Mouse (Mus musculus) heart, embryonic 10.5 days (tissue): ENCODE measurements around the gene Arfrp1. TPM values are rescaled to one million over a fixed set of nuclear protein-coding genes. Genes with fewer than 3 reads are reported as not detected.

ENCODE experiments used
- DNase-seq: peaks from one replicate; pipeline ENCODE4 v3.0.0-alpha.2; 2017; ENCODE audit warnings: low spot score
- H3K27ac ChIP-seq: fragments of 300-500 bp; sonication (generic); 2 replicates; pipeline ENCODE4 v1.5.1; 2016; ENCODE audit warnings: mild to moderate bottlenecking
- H3K27me3 ChIP-seq: fragments of 300-500 bp; sonication (generic); 2 replicates; pipeline ENCODE4 v1.6.1; 2016; ENCODE audit warnings: mild to moderate bottlenecking; ENCODE audit not compliant: poor library complexity, insufficient read depth, severe bottlenecking
- H3K36me3 ChIP-seq: fragments of 300-500 bp; sonication (generic); 2 replicates; pipeline ENCODE4 v1.6.1; 2016; ENCODE audit warnings: mild to moderate bottlenecking, moderate library complexity
- H3K4me1 ChIP-seq: fragments of 300-500 bp; sonication (generic); 2 replicates; pipeline ENCODE4 v1.6.1; 2016; ENCODE audit warnings: mild to moderate bottlenecking
- H3K4me3 ChIP-seq: fragments of 300-500 bp; sonication (generic); 2 replicates; pipeline ENCODE4 v1.5.1; 2016; ENCODE audit warnings: mild to moderate bottlenecking, moderate library complexity
- H3K9me3 ChIP-seq: fragments of 300-500 bp; sonication (generic); 2 replicates; pipeline ENCODE4 v1.6.1; 2016; ENCODE audit warnings: mild to moderate bottlenecking, moderate library complexity
- WGBS: fragments of 180-500 bp; shearing (Covaris S2); methylation state at CpG from one replicate; pipeline ENCODE4 v1.1.7; 2016; 5-methylcytosine and 5-hydroxymethylcytosine counted together
- polyA plus RNA-seq: library from polyadenylated mRNA; unstranded; fragments of >200 nt; fragmentation: Nextera tagmentation; extraction: Ambion mirVana; gene quantifications from 2 replicates; pipeline ENCODE4 v1.2.1, GENCODE M21; 2016

Arfrp1 gene
- polyA plus RNA-seq, 1 experiment from 2014 or later = 65.6 TPM

DNA sequence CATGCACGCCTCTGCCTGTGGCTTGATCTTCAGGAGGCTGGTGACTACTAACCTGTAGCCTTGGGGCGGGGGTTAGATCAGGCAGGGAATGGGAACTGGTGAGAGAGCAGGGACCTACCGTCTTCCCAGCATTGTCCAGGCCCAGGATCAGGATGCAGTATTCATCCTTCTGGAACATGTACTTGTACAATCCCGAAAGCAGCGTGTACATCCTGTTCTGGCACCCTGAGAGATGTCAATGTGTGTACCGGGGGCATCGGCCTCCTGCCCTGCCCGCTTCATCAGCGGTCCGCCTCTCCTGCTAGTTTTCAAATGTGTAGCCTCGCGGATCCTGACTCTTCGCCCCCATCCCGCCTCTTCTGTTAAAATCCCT is 731 bp downstream of the Arfrp1 start:
- 8% methylated on average over 14 of the region's 14 CpGs for WGBS
- H3K36me3 ChIP-seq = peaks cover 43% of the 10 kb centered on the region
- peak overlapping the region; percentile 78 for H3K4me3 ChIP-seq
- H3K4me1 ChIP-seq = peaks cover 29% of the 10 kb centered on the region
- DNase-seq = no peak
- H3K9me3 ChIP-seq = no peaks in the 10 kb centered on the region
- H3K27ac ChIP-seq = peak overlapping the region; percentile 96
- no peaks in the 10 kb centered on the region for H3K27me3 ChIP-seq

GRCm38 (mm10) chr2:181363946-181364345 is 1.3 kb downstream of the Arfrp1 start:
- no peaks in the 10 kb centered on the region for H3K27me3 ChIP-seq
- H3K9me3 ChIP-seq = no peaks in the 10 kb centered on the region
- peaks cover 29% of the 10 kb centered on the region for H3K4me1 ChIP-seq
- WGBS = 89% methylated on average over 3 of the region's 3 CpGs
- no peak for DNase-seq
- peaks cover 44% of the 10 kb centered on the region for H3K36me3 ChIP-seq
- peak overlapping the region; percentile 78 for H3K4me3 ChIP-seq
- 0 out of 2 replicates have a peak overlapping the region, but pooled peaks have one; percentile 96 for H3K27ac ChIP-seq

GRCm38 (mm10) chr2:181356780-181357179 is 8.4 kb downstream of the Arfrp1 start:
- H3K4me3 ChIP-seq = no peak overlapping the region
- no peak overlapping the region for H3K27ac ChIP-seq
- no peaks in the 10 kb centered on the region for H3K9me3 ChIP-seq
- H3K4me1 ChIP-seq = no peaks in the 10 kb centered on the region
- 83% methylated on average over 3 of the region's 3 CpGs for WGBS
- H3K27me3 ChIP-seq = no peaks in the 10 kb centered on the region
- DNase-seq = no peak
- H3K36me3 ChIP-seq = peaks cover 100% of the 10 kb centered on the region

DNA sequence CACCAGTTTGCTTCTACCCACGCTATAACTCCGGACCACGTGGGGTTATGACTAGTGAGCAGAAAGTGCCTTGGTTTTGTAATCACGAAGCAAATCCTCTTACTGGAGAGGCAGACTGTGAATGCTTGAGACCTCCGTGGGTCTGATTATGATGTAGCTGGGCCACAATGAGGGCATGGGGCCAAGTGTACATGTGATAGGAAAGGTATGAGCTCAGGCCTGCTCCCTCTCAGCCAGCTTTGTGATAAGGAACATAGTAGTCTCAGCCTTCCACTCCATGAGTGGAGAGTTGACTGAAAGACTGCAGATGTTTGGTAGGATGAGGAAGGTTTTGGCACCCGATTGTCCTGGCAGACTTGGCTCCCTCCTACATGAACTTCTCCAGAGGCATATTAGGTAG is 22.4 kb downstream of the Arfrp1 start:
- WGBS = 82% methylated on average over 6 of the region's 6 CpGs

DNA sequence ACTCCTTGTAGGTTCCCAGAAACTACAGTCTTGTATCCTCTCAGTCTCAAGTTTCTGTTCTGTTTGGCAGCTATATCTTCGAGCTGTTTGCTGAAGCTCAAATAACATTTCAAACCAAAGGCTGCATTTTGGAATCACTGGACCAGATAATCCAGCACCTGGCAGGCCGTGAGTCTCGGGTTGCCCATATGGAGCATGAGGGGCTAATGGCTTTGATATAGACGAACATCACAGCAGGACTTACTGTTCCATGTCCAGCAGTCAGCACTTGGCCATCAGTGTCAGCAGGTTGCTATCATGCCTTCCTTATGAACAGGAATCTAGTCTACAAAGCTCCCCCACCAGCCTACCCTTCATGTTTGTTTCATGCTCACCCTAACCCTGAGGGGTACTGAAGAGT is 24.8 kb downstream of the Arfrp1 start:
- Histone ChIP-seq H3K4me1 (no peaks in the 10 kb centered on the region), H3K27me3 (no peaks in the 10 kb centered on the region), H3K9me3 (no peaks in the 10 kb centered on the region), H3K4me3 (no peak overlapping the region), H3K27ac (no peak overlapping the region), H3K36me3 (peaks cover 90% of the 10 kb centered on the region)
- 88% methylated on average over 4 of the region's 4 CpGs for WGBS
- DNase-seq = no peak

More for the DNA sequence above, 22.4 kb downstream of the Arfrp1 start:
- H3K4me3 ChIP-seq = no peak overlapping the region
- H3K27ac ChIP-seq = no peak overlapping the region
- no peaks in the 10 kb centered on the region for H3K4me1 ChIP-seq
- no peaks in the 10 kb centered on the region for H3K9me3 ChIP-seq
- H3K36me3 ChIP-seq = peaks cover 90% of the 10 kb centered on the region
- H3K27me3 ChIP-seq = no peaks in the 10 kb centered on the region
- no peak for DNase-seq

DNA sequence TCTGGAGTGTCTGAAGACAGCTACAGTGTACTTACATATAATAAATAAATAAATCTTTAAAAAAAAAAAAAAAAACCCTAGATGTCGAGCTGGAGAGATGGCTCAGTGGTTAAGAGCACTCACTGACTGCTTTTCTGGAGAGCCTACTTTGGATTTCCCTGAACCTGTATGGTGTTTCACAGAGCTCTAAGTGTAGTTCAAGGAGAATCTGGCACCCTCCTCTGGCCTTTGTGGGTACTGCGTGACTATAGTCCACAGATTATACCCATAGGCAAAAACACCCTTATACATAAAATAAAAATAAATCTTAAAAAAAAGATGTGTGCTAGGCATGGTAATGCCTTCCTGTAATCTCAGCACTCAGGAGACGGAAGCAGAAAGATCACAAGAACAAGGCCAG is 31.2 kb downstream of the Arfrp1 start:
- WGBS = 71% methylated on average over 3 of the region's 3 CpGs
- H3K9me3 ChIP-seq = no peaks in the 10 kb centered on the region
- no peak overlapping the region for H3K4me3 ChIP-seq
- no peak overlapping the region for H3K27ac ChIP-seq
- H3K27me3 ChIP-seq = no peaks in the 10 kb centered on the region
- peaks cover 82% of the 10 kb centered on the region for H3K36me3 ChIP-seq
- no peaks in the 10 kb centered on the region for H3K4me1 ChIP-seq
- no peak for DNase-seq

DNA sequence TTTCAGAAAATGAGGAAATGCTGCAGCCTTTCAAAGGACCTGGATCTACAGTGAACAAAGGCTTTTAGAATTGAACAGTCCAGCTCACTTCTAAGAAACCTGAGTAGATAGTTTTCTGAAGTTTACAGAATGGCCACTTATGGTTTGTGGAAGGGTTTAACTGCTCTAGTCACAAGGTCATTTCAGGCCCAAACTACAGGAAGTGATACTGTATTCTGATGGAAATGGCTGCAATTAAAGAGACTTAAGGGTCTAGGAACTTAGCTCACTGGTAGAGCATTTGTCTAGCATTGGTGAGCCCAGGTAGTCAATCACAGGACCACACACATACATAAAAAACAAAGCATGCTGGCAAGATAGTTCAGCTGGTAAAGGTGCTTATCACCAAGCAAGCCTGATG is 32.7 kb downstream of the Arfrp1 start:
- H3K27ac ChIP-seq = no peak overlapping the region
- H3K36me3 ChIP-seq = peaks cover 84% of the 10 kb centered on the region
- no peaks in the 10 kb centered on the region for H3K4me1 ChIP-seq
- no peaks in the 10 kb centered on the region for H3K9me3 ChIP-seq
- H3K4me3 ChIP-seq = no peak overlapping the region
- DNase-seq = no peak
- H3K27me3 ChIP-seq = no peaks in the 10 kb centered on the region

DNA sequence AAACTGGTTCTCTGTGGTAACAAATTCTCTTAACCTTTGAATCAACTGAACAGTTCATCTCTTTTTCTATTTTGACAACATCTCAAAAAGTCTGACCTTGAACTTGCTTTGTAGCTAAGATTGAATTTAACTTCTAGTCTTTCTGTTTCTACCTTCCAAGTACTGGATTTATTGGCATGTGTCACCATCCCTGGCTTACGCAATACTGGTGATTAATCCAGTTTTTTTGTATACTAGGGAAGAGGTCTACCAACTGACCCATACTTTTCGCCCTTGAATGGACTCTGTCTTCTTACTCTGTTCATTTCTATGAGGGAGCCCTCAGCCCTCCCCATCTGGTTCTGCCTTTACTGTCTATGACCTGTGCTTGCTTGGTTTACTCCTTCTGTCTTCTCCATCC is 39.1 kb downstream of the Arfrp1 start:
- no peak for DNase-seq
- Histone ChIP-seq H3K4me3 (no peak overlapping the region), H3K27me3 (no peaks in the 10 kb centered on the region), H3K27ac (no peak overlapping the region), H3K9me3 (no peaks in the 10 kb centered on the region), H3K4me1 (no peaks in the 10 kb centered on the region), H3K36me3 (peaks cover 89% of the 10 kb centered on the region)
- WGBS = 89% methylated on average over 2 of the region's 2 CpGs

DNA sequence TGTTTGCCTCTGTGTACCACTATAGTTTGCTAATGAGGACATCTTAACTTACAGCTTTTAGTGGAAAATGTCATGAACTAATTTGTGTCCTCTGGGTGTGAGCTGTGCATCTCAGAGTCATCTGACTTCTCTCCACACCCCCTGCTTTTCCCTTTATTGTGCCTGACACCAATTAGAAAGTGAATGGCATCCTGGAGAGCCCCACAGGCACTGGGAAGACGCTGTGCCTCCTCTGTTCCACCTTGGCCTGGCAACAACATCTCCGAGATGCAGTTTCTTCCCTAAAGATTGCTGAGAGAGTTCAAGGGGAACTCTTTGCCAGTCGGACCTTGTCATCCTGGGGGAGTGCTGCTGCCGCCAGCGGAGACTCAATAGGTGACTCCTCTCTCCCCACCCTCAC is 43.1 kb downstream of the Arfrp1 start:
- H3K9me3 ChIP-seq = no peaks in the 10 kb centered on the region
- H3K36me3 ChIP-seq = peaks cover 52% of the 10 kb centered on the region
- DNase-seq = no peak
- H3K27ac ChIP-seq = no peak overlapping the region
- H3K27me3 ChIP-seq = no peaks in the 10 kb centered on the region; the same call in 1 of the 2 replicates
- H3K4me3 ChIP-seq = no peak overlapping the region
- H3K4me1 ChIP-seq = peaks cover 12% of the 10 kb centered on the region
- WGBS = 74% methylated on average over 5 of the region's 5 CpGs

GRCm38 (mm10) chr2:181320103-181320499 is 45.1 kb downstream of the Arfrp1 start:
- peaks cover 33% of the 10 kb centered on the region for H3K36me3 ChIP-seq
- peaks cover 12% of the 10 kb centered on the region for H3K4me1 ChIP-seq
- H3K9me3 ChIP-seq = no peaks in the 10 kb centered on the region
- H3K4me3 ChIP-seq = peak overlapping the region; percentile 77
- 15% methylated on average over 7 of the region's 7 CpGs for WGBS
- H3K27me3 ChIP-seq = peaks cover 14% of the 10 kb centered on the region
- no peak for DNase-seq
- peak overlapping the region; percentile 88 for H3K27ac ChIP-seq

- WGBS = 5% methylated on average over 40 of the region's 40 CpGs
- peak within 1 kb of the TSS; percentile 88 for H3K27ac ChIP-seq
- H3K36me3 ChIP-seq = peaks cover 26% of the 10 kb centered on the region
- peaks cover 20% of the 10 kb centered on the region for H3K27me3 ChIP-seq
- peak; percentile 94 for DNase-seq
- H3K9me3 ChIP-seq = no peaks in the 10 kb centered on the region
- H3K4me1 ChIP-seq = peaks cover 12% of the 10 kb centered on the region
- peak within 1 kb of the TSS; percentile 77 for H3K4me3 ChIP-seq
These were observed 45.7 kb downstream of the Arfrp1 start, which contains the start of gene Rtel1 for GRCm38 (mm10) chr2:181319248-181320102. Rtel1 (plus strand) TSS chr2:181319739.

GRCm38 (mm10) chr2:181314080-181314810 is 51.0 kb downstream of the Arfrp1 start, which contains the start of gene Stmn3:
Stmn3 (minus strand) TSS chr2:181314500.
- no peak within 1 kb of the TSS for H3K27ac ChIP-seq
- no peaks in the 10 kb centered on the region for H3K36me3 ChIP-seq
- peak; percentile 85 for DNase-seq
- H3K4me1 ChIP-seq = peaks cover 14% of the 10 kb centered on the region
- H3K9me3 ChIP-seq = no peaks in the 10 kb centered on the region
- H3K4me3 ChIP-seq = peak within 1 kb of the TSS; percentile 42
- WGBS = 6% methylated on average over 23 of the region's 23 CpGs
- H3K27me3 ChIP-seq = peaks cover 64% of the 10 kb centered on the region
